Mouse (Mus musculus): ENCODE measurements at regions not wholly inside any gene's neighbourhood (a gene's known extent, or its start where the extent isn't known, plus 50 kb on each side); places are given as distances from the start of the nearest gene placed in this dataset.

- Histone ChIP-seq H3ac (ENCODE audit: control insufficient read depth, insufficient read length) (no peak overlapping the region), H3K27me3 (ENCODE audit: control insufficient read depth, insufficient read depth, insufficient read length) (no peaks in the 10 kb centered on the region), H3K4me2 (ENCODE audit: low read depth) (no peak overlapping the region), H3K36me3 (ENCODE audit: control insufficient read depth, insufficient read depth) (no peaks in the 10 kb centered on the region), H3K4me3 (no peak overlapping the region), H3K79me2 (ENCODE audit: control insufficient read depth, insufficient read depth) (no peaks in the 10 kb centered on the region)
- TF ChIP-seq TCF12 (IDR thresholded peaks at IDR 0.05; ENCODE audit: insufficient read depth, poor library complexity, severe bottlenecking) (no peak), SRF (IDR thresholded peaks at IDR 0.05; ENCODE audit: control insufficient read depth, insufficient read length, low read depth) (no peak), POLR2A (IDR thresholded peaks at IDR 0.05; ENCODE audit: insufficient read length, low read depth) (no peak), MYOD1 (IDR thresholded peaks at IDR 0.05; ENCODE audit: control insufficient read depth in 1 of 3, insufficient read length in 2 of 3, low read depth in 2 of 3) (no peak), CEBPB (IDR thresholded peaks at IDR 0.05; ENCODE audit: insufficient read depth, poor library complexity, severe bottlenecking) (no peak), E2F4 (IDR thresholded peaks at IDR 0.05; ENCODE audit: insufficient read depth) (no peak), MYOG (IDR thresholded peaks at IDR 0.05; ENCODE audit: control insufficient read depth in 1 of 3, insufficient read depth in 1 of 3, insufficient read length in 2 of 3, low read depth in 2 of 3) (no peak), MAX (IDR thresholded peaks at IDR 0.05; ENCODE audit: low read depth) (no peak), USF1 (IDR thresholded peaks at IDR 0.05; ENCODE audit: low read depth) (no peak), TCF3 (IDR thresholded peaks at IDR 0.05; ENCODE audit: insufficient read length, low read depth) (no peak), POLR2AphosphoS2 (IDR thresholded peaks at IDR 0.05; ENCODE audit: insufficient read length, low read depth) (no peak)
These were observed 549.8 kb upstream of the Btbd3 start for GRCm38 (mm10) chr2:137706528-137706988.

- TF ChIP-seq SRF (IDR thresholded peaks at IDR 0.05; ENCODE audit: control insufficient read depth, insufficient read length, low read depth): no peak
- H3K4me2 ChIP-seq (ENCODE audit: low read depth): no peak overlapping the region
- no peak overlapping the region for H3ac ChIP-seq (ENCODE audit: control insufficient read depth, insufficient read length)
- no peaks in the 10 kb centered on the region for H3K36me3 ChIP-seq (ENCODE audit: control insufficient read depth, insufficient read depth)
- H3K79me2 ChIP-seq (ENCODE audit: control insufficient read depth, insufficient read depth): no peaks in the 10 kb centered on the region
- no peak overlapping the region for H3K4me3 ChIP-seq
- H3K27me3 ChIP-seq (ENCODE audit: control insufficient read depth, insufficient read depth, insufficient read length): no peaks in the 10 kb centered on the region
These were observed 550.5 kb upstream of the Btbd3 start for GRCm38 (mm10) chr2:137705724-137706422.

- no peak overlapping the region for H3ac ChIP-seq (ENCODE audit: control insufficient read depth, insufficient read length)
- no peaks in the 10 kb centered on the region for H3K36me3 ChIP-seq (ENCODE audit: control insufficient read depth, insufficient read depth)
- no peaks in the 10 kb centered on the region for H3K79me2 ChIP-seq (ENCODE audit: control insufficient read depth, insufficient read depth)
- H3K4me2 ChIP-seq (ENCODE audit: low read depth): no peak overlapping the region
- no peak overlapping the region for H3K4me3 ChIP-seq
- no peak for TF ChIP-seq USF1 (IDR thresholded peaks at IDR 0.05; ENCODE audit: low read depth)
- TF ChIP-seq TCF3 (IDR thresholded peaks at IDR 0.05; ENCODE audit: insufficient read length, low read depth): no peak
- TF ChIP-seq E2F4 (IDR thresholded peaks at IDR 0.05; ENCODE audit: insufficient read depth): no peak
- TF ChIP-seq SRF (IDR thresholded peaks at IDR 0.05; ENCODE audit: control insufficient read depth, insufficient read length, low read depth): no peak
- TF ChIP-seq TCF12 (IDR thresholded peaks at IDR 0.05; ENCODE audit: insufficient read depth, poor library complexity, severe bottlenecking): no peak
- TF ChIP-seq CEBPB (IDR thresholded peaks at IDR 0.05; ENCODE audit: insufficient read depth, poor library complexity, severe bottlenecking): no peak
- no peak for TF ChIP-seq POLR2A (IDR thresholded peaks at IDR 0.05; ENCODE audit: insufficient read length, low read depth)
- no peak for TF ChIP-seq POLR2AphosphoS2 (IDR thresholded peaks at IDR 0.05; ENCODE audit: insufficient read length, low read depth)
- TF ChIP-seq MAX (IDR thresholded peaks at IDR 0.05; ENCODE audit: low read depth): no peak
- TF ChIP-seq MYOD1 (IDR thresholded peaks at IDR 0.05; ENCODE audit: control insufficient read depth in 1 of 3, insufficient read length in 2 of 3, low read depth in 2 of 3): no peak
- no peak for TF ChIP-seq MYOG (IDR thresholded peaks at IDR 0.05; ENCODE audit: control insufficient read depth in 1 of 3, insufficient read depth in 1 of 3, insufficient read length in 2 of 3, low read depth in 2 of 3)
- no peak for TF ChIP-seq REST (IDR thresholded peaks at IDR 0.05; ENCODE audit: insufficient read depth, insufficient read length)
- no peaks in the 10 kb centered on the region for H3K27me3 ChIP-seq (ENCODE audit: control insufficient read depth, insufficient read depth, insufficient read length)
These were observed 551.2 kb upstream of the Btbd3 start for GRCm38 (mm10) chr2:137704948-137705723.

DNA sequence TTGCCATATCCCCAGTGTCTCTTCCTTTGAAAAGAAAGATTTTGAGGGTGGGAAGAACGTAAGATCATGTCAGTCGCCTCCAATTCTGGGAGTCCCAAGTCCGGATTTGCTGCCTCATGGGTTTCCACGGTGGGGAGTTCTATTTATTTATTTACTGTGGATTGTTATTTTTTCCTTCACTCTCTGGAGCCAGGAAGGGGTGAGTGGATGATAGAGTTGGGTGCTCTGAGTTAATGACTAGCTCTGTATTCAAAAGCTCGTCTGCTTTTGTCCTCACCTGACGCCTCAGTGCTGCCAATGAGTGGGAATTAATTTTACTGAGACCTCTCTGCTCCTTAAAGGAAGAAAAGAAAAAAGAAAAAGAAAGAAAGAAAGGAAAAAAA, 551.8 kb upstream of the Btbd3 start:
- no peaks in the 10 kb centered on the region for H3K79me2 ChIP-seq (ENCODE audit: control insufficient read depth, insufficient read depth)
- TF ChIP-seq E2F4 (IDR thresholded peaks at IDR 0.05; ENCODE audit: insufficient read depth): no peak
- TF ChIP-seq TCF3 (IDR thresholded peaks at IDR 0.05; ENCODE audit: insufficient read length, low read depth): no peak
- no peak for TF ChIP-seq TCF12 (IDR thresholded peaks at IDR 0.05; ENCODE audit: insufficient read depth, poor library complexity, severe bottlenecking)
- TF ChIP-seq CEBPB (IDR thresholded peaks at IDR 0.05; ENCODE audit: insufficient read depth, poor library complexity, severe bottlenecking): no peak
- TF ChIP-seq POLR2AphosphoS2 (IDR thresholded peaks at IDR 0.05; ENCODE audit: insufficient read length, low read depth): no peak
- TF ChIP-seq MYOG (IDR thresholded peaks at IDR 0.05; ENCODE audit: control insufficient read depth in 1 of 3, insufficient read depth in 1 of 3, insufficient read length in 2 of 3, low read depth in 2 of 3): no peak
- TF ChIP-seq USF1 (IDR thresholded peaks at IDR 0.05; ENCODE audit: low read depth): no peak
- no peak for TF ChIP-seq REST (IDR thresholded peaks at IDR 0.05; ENCODE audit: insufficient read depth, insufficient read length)
- TF ChIP-seq MYOD1 (IDR thresholded peaks at IDR 0.05; ENCODE audit: control insufficient read depth in 1 of 3, insufficient read length in 2 of 3, low read depth in 2 of 3): no peak
- TF ChIP-seq SRF (IDR thresholded peaks at IDR 0.05; ENCODE audit: control insufficient read depth, insufficient read length, low read depth): no peak
- no peak for TF ChIP-seq MAX (IDR thresholded peaks at IDR 0.05; ENCODE audit: low read depth)
- TF ChIP-seq POLR2A (IDR thresholded peaks at IDR 0.05; ENCODE audit: insufficient read length, low read depth): no peak
- H3K36me3 ChIP-seq (ENCODE audit: control insufficient read depth, insufficient read depth): no peaks in the 10 kb centered on the region
- H3K4me3 ChIP-seq: no peak overlapping the region
- peak overlapping the region; percentile 51 for H3K4me2 ChIP-seq (ENCODE audit: low read depth)
- no peaks in the 10 kb centered on the region for H3K27me3 ChIP-seq (ENCODE audit: control insufficient read depth, insufficient read depth, insufficient read length)
- H3ac ChIP-seq (ENCODE audit: control insufficient read depth, insufficient read length): no peak overlapping the region
